Mouse (Mus musculus) forebrain, embryonic 14.5 days (tissue): ENCODE data around the gene Lrit3. TPM values are rescaled to one million over a fixed set of nuclear protein-coding genes. Genes with fewer than 3 reads are reported as not detected.
A peak's percentile ranks its signal among the peaks of the same experiment; 100 is the strongest.

Experiments used
- ATAC-seq: fragments of 200-750 bp; cut with Nextera tagmentation; 2 replicates; pipeline ENCODE4 v1.8.0; 2017; ENCODE audit warnings: mild to moderate bottlenecking, moderate library complexity
- DNase-seq: peaks from one replicate; pipeline ENCODE4 v3.0.0-alpha.2; 2015; ENCODE audit warnings: low spot score
- H3K27ac ChIP-seq: fragments of 300-500 bp; sonication (generic); 2 replicates; pipeline ENCODE4 v1.5.1; 2014; ENCODE audit warnings: low read depth, mild to moderate bottlenecking, control low read depth, low read length, moderate library complexity
- H3K27me3 ChIP-seq: fragments of 300-500 bp; sonication (generic); replicated peaks from 2 replicates; pipeline ENCODE4 v1.6.1; 2014; ENCODE audit warnings: low read length, control low read depth, mixed read lengths; ENCODE audit not compliant: control insufficient read depth, insufficient read depth
- H3K36me3 ChIP-seq: fragments of 300-500 bp; sonication (generic); 2 replicates; pipeline ENCODE4 v1.6.1; 2014; ENCODE audit warnings: low read length, control low read depth; ENCODE audit not compliant: control insufficient read depth, insufficient read depth
- H3K4me1 ChIP-seq: fragments of 300-500 bp; sonication (generic); 2 replicates; pipeline ENCODE4 v1.6.1; 2014; ENCODE audit warnings: antibody characterized with exemption, low read length, control low read depth; ENCODE audit not compliant: control insufficient read depth, insufficient read depth
- H3K4me2 ChIP-seq: fragments of 300-500 bp; sonication (generic); 2 replicates; pipeline ENCODE4 v1.6.1; 2014; ENCODE audit warnings: mild to moderate bottlenecking, control low read depth, low read length
- H3K4me3 ChIP-seq: fragments of 300-500 bp; sonication (generic); 2 replicates; pipeline ENCODE4 v1.5.1; 2014; ENCODE audit warnings: low read depth, low read length, control low read depth
- H3K9ac ChIP-seq: fragments of 300-500 bp; sonication (generic); 2 replicates; pipeline ENCODE4 v1.6.1; 2014; ENCODE audit warnings: mild to moderate bottlenecking, low read length, control low read depth, moderate library complexity
- H3K9me3 ChIP-seq: fragments of 300-500 bp; sonication (generic); replicated peaks from 2 replicates; pipeline ENCODE4 v1.6.1; 2016; ENCODE audit warnings: low read length, control low read depth, mixed read lengths; ENCODE audit not compliant: control insufficient read depth
- WGBS: fragments of 180-500 bp; shearing (Covaris S2); extraction: QIAGEN DNeasy Blood & Tissue Kit; methylation state at CpG from one replicate; pipeline ENCODE4 v1.1.7; 2014; 5-methylcytosine and 5-hydroxymethylcytosine counted together
- polyA plus RNA-seq: library from polyadenylated mRNA; unstranded; fragments of >200 nt; fragmentation: Nextera tagmentation; extraction: Ambion mirVana; gene quantifications from 2 replicates; pipeline ENCODE4 v1.2.1, GENCODE M21; 2014

The Lrit3 gene
- polyA plus RNA-seq, 1 experiment from 2014 or later: not detected

DNA sequence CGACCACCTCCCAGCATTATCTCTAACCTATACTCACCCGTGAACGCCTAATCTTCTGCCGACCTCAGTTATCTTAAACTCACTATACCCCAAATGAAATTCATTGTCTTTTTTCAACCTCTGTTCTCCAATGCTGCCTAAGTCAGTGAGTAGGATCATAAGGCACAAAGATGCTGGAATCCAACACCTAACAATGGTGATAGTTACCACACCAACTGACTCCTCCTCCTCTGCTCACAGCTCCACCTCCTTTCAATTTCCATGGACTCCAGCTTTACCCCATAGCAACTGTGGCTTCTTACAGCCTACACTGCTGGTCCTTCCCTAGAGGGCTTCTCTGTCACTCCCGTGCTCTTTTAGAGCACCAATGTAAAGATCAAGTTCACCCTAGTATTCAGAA is 23.9 kb upstream of the Lrit3 start:
- no peaks in the 10 kb centered on the region for H3K27me3 ChIP-seq
- ATAC-seq (no peak), DNase-seq (no peak)
- H3K4me2 ChIP-seq: no peak overlapping the region
- no peak overlapping the region for H3K9ac ChIP-seq
- H3K4me1 ChIP-seq: peaks cover 8% of the 10 kb centered on the region
- no peak overlapping the region for H3K4me3 ChIP-seq
- H3K27ac ChIP-seq: no peak overlapping the region
- H3K36me3 ChIP-seq: peaks cover 36% of the 10 kb centered on the region
- 94% methylated on average over 5 of the region's 5 CpGs for WGBS
- H3K9me3 ChIP-seq: no peaks in the 10 kb centered on the region

DNA sequence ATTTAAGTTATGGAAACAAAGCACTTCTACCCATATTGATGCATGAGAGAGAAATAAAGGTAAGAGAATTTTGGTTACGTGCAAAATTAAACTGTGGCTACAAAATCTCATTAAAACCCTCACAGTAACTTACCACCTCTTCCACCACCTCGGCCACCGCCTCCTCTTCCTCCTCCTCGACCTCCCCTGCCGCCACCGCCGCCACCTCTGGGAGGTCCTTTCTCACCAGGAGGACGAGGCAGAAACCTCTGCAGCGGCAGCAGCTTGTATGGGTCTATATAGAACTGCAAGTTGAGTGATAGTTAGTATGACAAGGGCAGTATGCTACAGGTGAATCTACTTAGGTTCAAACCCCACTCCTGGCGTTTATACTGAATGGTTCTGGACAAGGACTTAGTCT is 22.9 kb upstream of the Lrit3 start:
- Histone ChIP-seq H3K36me3 (peaks cover 36% of the 10 kb centered on the region), H3K9ac (no peak overlapping the region), H3K27me3 (no peaks in the 10 kb centered on the region), H3K27ac (no peak overlapping the region), H3K4me2 (no peak overlapping the region), H3K4me1 (peaks cover 8% of the 10 kb centered on the region), H3K9me3 (no peaks in the 10 kb centered on the region), H3K4me3 (no peak overlapping the region)
- WGBS: 91% methylated on average over 10 of the region's 10 CpGs
- no peak for DNase-seq
- ATAC-seq: no peak

DNA sequence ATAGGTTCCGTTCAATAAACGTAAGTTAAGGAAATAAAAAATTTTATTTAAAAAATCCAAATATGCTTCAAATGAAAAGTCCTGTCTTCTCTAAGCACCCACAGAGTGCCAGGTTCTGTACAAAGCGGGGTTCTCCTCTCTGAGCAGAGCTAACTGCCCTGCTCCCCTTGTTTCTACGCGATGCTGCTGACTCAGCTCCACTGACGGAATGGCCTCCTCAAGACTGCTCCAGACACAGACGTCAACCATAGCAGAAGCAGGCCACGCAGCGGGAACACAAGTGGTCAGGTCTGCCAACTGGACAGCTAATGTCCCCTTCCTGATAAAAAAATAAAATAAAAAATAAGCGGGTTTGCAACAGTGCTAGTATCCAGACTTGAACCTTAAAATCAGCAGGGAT is 21.1 kb upstream of the Lrit3 start:
- ATAC-seq: no peak
- H3K27me3 ChIP-seq: no peaks in the 10 kb centered on the region
- H3K4me3 ChIP-seq: no peak overlapping the region
- H3K4me1 ChIP-seq: peaks cover 4% of the 10 kb centered on the region
- H3K4me2 ChIP-seq: no peak overlapping the region
- no peak overlapping the region for H3K27ac ChIP-seq
- peaks cover 36% of the 10 kb centered on the region for H3K36me3 ChIP-seq
- no peak for DNase-seq
- no peaks in the 10 kb centered on the region for H3K9me3 ChIP-seq
- WGBS: 93% methylated on average over 10 of the region's 10 CpGs
- H3K9ac ChIP-seq: no peak overlapping the region

DNA sequence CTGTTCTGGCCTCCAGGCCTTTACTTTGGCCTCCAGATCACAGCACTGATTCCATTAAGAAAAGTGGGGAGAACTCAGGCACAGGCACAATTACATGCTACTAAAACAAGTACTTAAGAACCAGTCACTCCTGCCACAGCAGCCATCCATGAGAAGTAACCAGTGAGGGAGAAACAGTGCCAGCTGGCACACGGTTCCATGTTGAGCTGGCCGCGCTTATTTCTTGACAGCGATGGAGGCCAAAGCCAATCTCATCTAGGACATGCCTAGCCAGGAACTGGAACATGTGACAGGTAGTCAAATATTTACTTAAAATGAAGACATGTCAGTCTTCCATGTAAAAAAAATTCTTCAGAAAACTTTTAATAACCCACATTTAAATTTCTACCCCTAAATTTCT is 20.3 kb upstream of the Lrit3 start:
- H3K36me3 ChIP-seq: peaks cover 36% of the 10 kb centered on the region
- no peak for ATAC-seq
- WGBS: 90% methylated on average over 4 of the region's 4 CpGs

DNA sequence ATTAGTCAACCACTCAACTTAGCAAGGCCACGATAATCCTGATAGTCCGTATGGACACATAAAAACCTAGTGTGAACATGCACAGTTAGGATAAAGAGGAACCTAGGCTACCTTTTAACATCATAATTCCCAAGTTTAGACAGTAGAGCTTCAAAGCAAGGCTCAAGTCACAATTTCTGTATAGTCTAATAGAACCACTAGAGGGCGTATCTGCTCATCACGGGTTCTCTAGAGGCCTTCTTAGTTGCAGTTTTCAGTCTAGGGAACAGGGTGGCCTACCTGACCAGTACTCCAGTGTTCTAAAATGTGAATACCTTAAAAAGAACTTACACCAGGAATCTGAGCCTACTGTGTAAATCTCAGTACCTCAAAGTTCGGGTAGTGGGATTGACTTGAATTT is 19.5 kb upstream of the Lrit3 start:
- H3K9me3 ChIP-seq: no peaks in the 10 kb centered on the region
- no peak overlapping the region for H3K27ac ChIP-seq
- no peak overlapping the region for H3K9ac ChIP-seq
- H3K4me2 ChIP-seq: no peak overlapping the region
- H3K27me3 ChIP-seq: no peaks in the 10 kb centered on the region
- no peak overlapping the region for H3K4me3 ChIP-seq
- peaks cover 32% of the 10 kb centered on the region for H3K36me3 ChIP-seq
- H3K4me1 ChIP-seq: no peaks in the 10 kb centered on the region
- WGBS: 55% methylated on average over 5 of the region's 5 CpGs
- ATAC-seq: peak; percentile 62
- peak; percentile 73 for DNase-seq

More for the DNA sequence above, 20.3 kb upstream of the Lrit3 start:
- no peak overlapping the region for H3K4me3 ChIP-seq
- no peaks in the 10 kb centered on the region for H3K9me3 ChIP-seq
- H3K4me1 ChIP-seq: no peaks in the 10 kb centered on the region
- no peak overlapping the region for H3K27ac ChIP-seq
- no peak overlapping the region for H3K9ac ChIP-seq
- H3K27me3 ChIP-seq: no peaks in the 10 kb centered on the region
- DNase-seq: no peak
- no peak overlapping the region for H3K4me2 ChIP-seq

DNA sequence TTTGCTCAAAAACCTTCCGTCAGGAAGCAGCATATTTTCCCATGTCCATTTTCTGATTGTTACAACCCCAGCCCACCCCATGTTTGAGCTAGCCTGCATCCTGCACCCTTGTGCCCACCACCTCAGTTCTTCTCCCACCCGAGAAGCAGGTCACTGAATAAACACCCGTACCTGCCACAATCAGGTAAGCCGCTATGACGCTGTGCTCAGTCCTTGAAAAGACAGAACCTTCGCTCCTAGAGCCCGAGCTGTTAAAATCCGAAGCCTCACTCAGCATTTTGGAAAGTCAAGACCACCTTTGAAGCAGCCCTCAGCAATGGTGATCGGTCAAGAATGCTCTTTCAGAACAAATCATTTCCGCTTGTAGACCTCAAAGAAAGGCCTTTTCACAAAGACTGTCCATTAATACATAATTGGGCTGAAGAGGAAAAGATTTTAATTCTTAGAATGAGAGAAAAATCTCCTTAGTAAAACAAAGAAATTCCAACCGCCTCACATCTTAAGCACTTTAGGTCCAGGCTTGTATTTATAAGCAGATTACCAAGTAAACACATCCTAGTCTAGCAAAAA is 18.5 kb upstream of the Lrit3 start, which contains the start of gene Rrh:
TSS of gene Rrh (minus strand) at position 382 of the 570 bp plus-strand sequence.
- Histone ChIP-seq H3K9me3 (no peaks in the 10 kb centered on the region), H3K36me3 (peaks cover 30% of the 10 kb centered on the region), H3K4me3 (no peak within 1 kb of the TSS), H3K4me2 (no peak within 1 kb of the TSS), H3K27ac (no peak within 1 kb of the TSS), H3K4me1 (no peaks in the 10 kb centered on the region), H3K27me3 (no peaks in the 10 kb centered on the region), H3K9ac (no peak within 1 kb of the TSS)
- 32% methylated on average over 11 of the region's 11 CpGs for WGBS
- no peak for ATAC-seq
- DNase-seq: no peak

DNA sequence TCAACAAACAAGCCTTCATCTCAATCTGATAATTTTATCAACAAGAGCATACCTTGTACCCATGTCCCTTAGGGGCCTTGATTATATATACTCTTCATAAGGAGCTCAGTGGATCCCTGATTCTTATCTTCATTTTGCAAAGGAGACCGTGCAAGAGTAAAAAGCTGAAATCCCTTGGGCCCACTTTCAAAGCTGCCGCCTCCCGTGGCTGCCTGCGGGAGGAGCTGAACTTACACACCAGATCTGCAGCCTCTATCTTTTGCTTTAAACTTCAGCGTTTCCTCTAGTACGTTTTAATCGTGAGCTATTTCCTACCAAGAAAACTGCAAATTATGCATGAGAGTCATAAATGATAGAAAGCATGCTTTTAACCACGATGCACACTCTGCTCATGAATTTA is 17.9 kb upstream of the Lrit3 start:
- Histone ChIP-seq H3K27ac (no peak overlapping the region), H3K9ac (no peak overlapping the region), H3K4me3 (no peak overlapping the region), H3K27me3 (no peaks in the 10 kb centered on the region), H3K36me3 (peaks cover 28% of the 10 kb centered on the region), H3K4me1 (no peaks in the 10 kb centered on the region), H3K4me2 (no peak overlapping the region), H3K9me3 (no peaks in the 10 kb centered on the region)
- WGBS: 85% methylated on average over 8 of the region's 8 CpGs
- DNase-seq (no peak), ATAC-seq (no peak)

DNA sequence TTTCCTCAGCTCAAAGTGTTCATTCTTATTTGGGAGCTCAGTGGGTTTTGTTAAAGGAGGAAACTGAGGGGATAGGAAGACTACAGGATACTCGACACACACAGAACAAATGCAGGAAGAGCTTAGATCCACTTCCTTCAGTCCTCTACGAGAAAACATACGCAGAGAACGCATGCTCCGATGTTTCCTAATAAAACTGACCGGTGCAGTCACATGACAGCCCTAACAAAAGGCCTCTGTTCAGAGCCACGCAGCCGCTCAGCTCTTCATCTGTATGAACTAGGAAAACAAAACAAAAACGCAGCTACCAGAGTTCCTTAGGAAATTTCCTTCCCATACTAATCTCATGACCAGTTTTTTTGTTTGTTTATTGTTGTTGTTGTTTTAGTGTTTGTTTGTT is 17.0 kb upstream of the Lrit3 start:
- H3K4me3 ChIP-seq: no peak overlapping the region
- WGBS: 55% methylated on average over 9 of the region's 9 CpGs
- DNase-seq: no peak
- peaks cover 21% of the 10 kb centered on the region for H3K36me3 ChIP-seq
- no peaks in the 10 kb centered on the region for H3K27me3 ChIP-seq
- H3K4me2 ChIP-seq: no peak overlapping the region
- no peak overlapping the region for H3K27ac ChIP-seq
- ATAC-seq: no peak
- no peak overlapping the region for H3K9ac ChIP-seq
- H3K9me3 ChIP-seq: no peaks in the 10 kb centered on the region
- H3K4me1 ChIP-seq: no peaks in the 10 kb centered on the region

DNA sequence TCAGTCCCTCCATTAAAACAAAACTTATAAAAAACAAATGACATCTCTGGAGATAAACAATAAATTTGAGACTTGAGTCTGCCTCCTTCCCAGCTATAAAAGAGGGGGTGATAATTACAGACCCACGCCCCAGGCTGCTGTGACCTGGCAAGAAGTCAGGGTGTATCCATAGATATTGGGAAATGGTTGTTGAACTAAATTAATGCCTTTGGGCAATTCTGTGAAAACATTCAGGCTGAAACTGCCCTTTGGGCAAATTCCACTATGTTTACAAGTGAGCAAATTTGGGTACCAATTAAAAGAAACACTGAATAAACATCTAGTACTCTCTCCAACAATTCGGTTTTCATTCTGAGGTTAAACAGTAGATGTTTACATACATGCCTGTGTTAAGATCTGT is 4.8 kb downstream of the Lrit3 start:
- no peak overlapping the region for H3K4me3 ChIP-seq
- H3K9ac ChIP-seq: no peak overlapping the region
- WGBS: 79% methylated on average over 2 of the region's 2 CpGs
- no peak for DNase-seq
- no peaks in the 10 kb centered on the region for H3K36me3 ChIP-seq
- H3K27me3 ChIP-seq: no peaks in the 10 kb centered on the region
- no peak overlapping the region for H3K4me2 ChIP-seq
- H3K4me1 ChIP-seq: no peaks in the 10 kb centered on the region
- H3K27ac ChIP-seq: no peak overlapping the region
- H3K9me3 ChIP-seq: no peaks in the 10 kb centered on the region
- no peak for ATAC-seq
